Mouse (Mus musculus) 416B (cell line): ENCODE data around the gene Gm3252.
"Not testable (repeated sequence)": the region's sequence is repeated elsewhere in the genome, so short reads cannot be mapped to it uniquely, and the experiment has no call there.

ENCODE experiments used
- DNase-seq: peaks from one replicate; pipeline ENCODE4 v3.0.0; 2011; ENCODE audit warnings: low read depth

The Gm3252 gene

DNA sequence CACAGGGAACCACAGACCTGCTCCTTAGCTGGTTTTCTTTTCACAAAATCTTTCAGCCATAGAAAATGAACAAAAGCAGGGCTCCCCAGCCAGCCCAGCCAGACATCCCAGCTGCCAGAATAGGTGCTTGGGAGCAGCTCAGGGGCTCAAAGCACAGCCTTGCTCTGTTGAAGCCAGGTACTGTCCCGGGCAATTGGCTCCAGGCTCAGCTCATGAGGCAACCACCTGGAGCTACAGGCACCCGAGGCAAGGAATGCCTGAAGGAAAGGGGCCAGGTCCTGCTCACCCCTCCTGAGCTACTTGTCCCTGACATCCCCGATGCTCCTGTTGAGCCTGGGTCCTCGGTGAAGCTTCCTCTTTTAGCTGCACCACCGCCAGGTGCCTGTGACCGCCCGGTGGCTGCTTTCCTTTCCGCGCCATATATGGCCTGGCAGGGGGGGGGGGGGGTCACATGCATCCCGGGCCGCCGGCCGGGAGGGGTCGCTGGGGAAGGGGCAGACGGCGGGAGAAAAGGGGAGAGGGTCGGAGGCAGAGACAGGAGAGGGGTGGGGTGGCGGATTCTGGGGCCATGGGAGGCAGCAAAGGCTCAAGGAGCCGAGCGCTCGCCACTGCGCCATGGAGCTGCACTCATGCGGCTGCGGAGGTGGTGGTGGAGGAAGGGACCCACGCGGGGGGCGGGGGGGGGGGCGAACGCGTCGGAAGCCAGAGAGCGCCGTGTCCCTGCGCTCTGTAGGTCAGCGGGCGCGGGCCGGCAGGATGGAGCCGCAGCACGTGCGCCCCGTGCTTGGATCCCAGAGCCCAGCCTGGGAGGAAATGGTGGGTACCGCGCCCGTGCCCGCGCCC, at the start of gene Gm3252:
TSS of gene Gm3252 (plus strand) at position 738 of the 843 bp plus-strand sequence.
- not testable (repeated sequence) for DNase-seq

GRCm38 (mm10) chr14:4708938-4709337, 17.6 kb upstream of the Gm3252 start, which contains the start of gene Gm7876:
Gene Gm7876 (plus strand): TSS chr14:4709238.
- not testable (repeated sequence) for DNase-seq

- DNase-seq, result not testable (repeated sequence)
Observed at GRCm38 (mm10) chr14:4776037-4776436, 49.5 kb downstream of the Gm3252 start, which contains the start of gene Gm9602. Gene Gm9602 (plus strand): TSS chr14:4776337.
